Mouse (Mus musculus): ENCODE data around the gene Irf3.

- TF ChIP-seq CTCF (IDR thresholded peaks at IDR 0.05; ENCODE audit: low read depth) (no peak), EP300 (optimal IDR thresholded peaks at IDR 0.05) (no peak)
Observed at GRCm38 (mm10) chr7:45014096-45014451, 16.6 kb downstream of the Irf3 start.

Measured in stomach, postnatal 0 days (tissue).